Mouse (Mus musculus) left cerebral cortex, adult 9 months (tissue): ENCODE measurements around the gene Cbx8.

Experiments used
- DNase-seq, 2 experiments: peaks; one replicate each; pipeline ENCODE4 v3.0.0; 2022; ENCODE audit warnings: low spot score in 2 of 2

The Cbx8 gene

DNA sequence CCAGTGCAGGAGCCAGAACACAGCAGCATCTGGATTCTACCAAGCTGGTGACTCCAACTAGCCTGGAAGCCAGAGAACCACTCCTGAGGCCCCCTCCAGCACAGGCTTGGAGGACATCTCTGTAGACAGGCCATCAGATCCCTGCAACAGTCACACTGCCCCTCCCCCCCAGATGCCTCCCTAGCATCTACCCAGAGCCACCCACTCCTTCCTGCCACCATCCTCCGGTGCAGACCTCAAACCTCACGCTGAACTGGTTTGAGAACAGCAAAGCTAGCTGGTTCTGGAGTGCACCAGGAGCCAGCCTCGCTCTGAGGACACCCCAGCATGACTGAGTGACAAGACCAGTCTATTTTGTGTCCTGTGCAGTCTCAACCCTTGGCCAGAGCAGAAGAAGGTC is 48.0 kb downstream of the Cbx8 start:
- DNase-seq, result no peak

DNA sequence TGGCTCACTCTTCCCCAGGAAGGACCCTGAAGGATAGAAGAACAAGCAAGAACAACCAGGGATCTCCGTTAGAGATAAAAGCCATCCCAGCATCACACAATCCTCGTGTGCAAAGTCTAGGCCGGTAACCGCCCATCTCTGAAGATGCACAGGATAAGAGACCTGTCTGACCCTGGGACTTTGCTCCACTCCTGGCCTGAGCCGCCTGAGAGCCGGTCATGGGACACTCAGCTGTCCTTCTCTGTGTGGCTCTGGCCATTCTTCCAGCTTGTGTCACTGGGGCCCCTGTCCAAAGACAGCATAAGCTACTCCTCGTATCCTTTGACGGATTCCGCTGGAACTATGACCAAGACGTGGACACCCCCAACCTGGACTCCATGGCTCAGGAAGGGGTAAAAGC is 52.8 kb downstream of the Cbx8 start, which contains the start of gene Enpp7:
Gene Enpp7 (plus strand): TSS at position 190 of the 400 bp plus-strand sequence.
- no peak for DNase-seq
